Mouse (Mus musculus) heart, embryonic 16.5 days (tissue): ENCODE measurements at regions not wholly inside any gene's neighbourhood (a gene's known extent, or its start where the extent isn't known, plus 50 kb on each side); places are given as distances from the start of the nearest gene placed in this dataset.
"Not testable (repeated sequence)": the region's sequence is repeated elsewhere in the genome, so short reads cannot be mapped to it uniquely, and the experiment has no call there.

Experiments used
- ATAC-seq: fragments of 200-750 bp; cut with Nextera tagmentation; replicated peaks from 2 replicates; pipeline ENCODE4 v1.8.0; 2017; ENCODE audit warnings: moderate number of reproducible peaks; ENCODE audit not compliant: insufficient read depth, low FRiP score; ENCODE audit errors: extremely low read depth
- H3K27ac ChIP-seq: fragments of 300-500 bp; sonication (generic); 2 replicates; pipeline ENCODE4 v1.5.1; 2014; ENCODE audit warnings: mild to moderate bottlenecking, low read length, control low read depth, moderate library complexity
- H3K27me3 ChIP-seq: fragments of 300-500 bp; sonication (generic); 2 replicates; pipeline ENCODE4 v1.6.1; 2014; ENCODE audit warnings: low read length, mixed read lengths; ENCODE audit not compliant: control insufficient read depth, insufficient read depth
- H3K36me3 ChIP-seq: fragments of 300-500 bp; sonication (generic); 2 replicates; pipeline ENCODE4 v1.6.1; 2014; ENCODE audit not compliant: control insufficient read depth, insufficient read depth
- H3K4me1 ChIP-seq: fragments of 300-500 bp; sonication (generic); 2 replicates; pipeline ENCODE4 v1.6.1; 2014; ENCODE audit warnings: low read length, mixed read lengths; ENCODE audit not compliant: control insufficient read depth, insufficient read depth
- H3K4me2 ChIP-seq: fragments of 300-500 bp; sonication (generic); 2 replicates; pipeline ENCODE4 v1.6.1; 2014; ENCODE audit warnings: low read depth, mild to moderate bottlenecking, control low read depth, low read length
- H3K4me3 ChIP-seq: fragments of 300-500 bp; sonication (generic); 2 replicates; pipeline ENCODE4 v1.5.1; 2014; ENCODE audit warnings: mild to moderate bottlenecking, control low read depth, low read length
- H3K9ac ChIP-seq: fragments of 300-500 bp; sonication (generic); 2 replicates; pipeline ENCODE4 v1.6.1; 2014; ENCODE audit warnings: low read length, control low read depth
- H3K9me3 ChIP-seq: fragments of 300-500 bp; sonication (generic); replicated peaks from 2 replicates; pipeline ENCODE4 v1.6.1; 2016; ENCODE audit warnings: low read length; ENCODE audit not compliant: control insufficient read depth
- WGBS: fragments of 180-500 bp; shearing (Covaris S2); extraction: QIAGEN DNeasy Blood & Tissue Kit; methylation state at CpG from one replicate; pipeline ENCODE4 v1.1.7; 2014; 5-methylcytosine and 5-hydroxymethylcytosine counted together

DNA sequence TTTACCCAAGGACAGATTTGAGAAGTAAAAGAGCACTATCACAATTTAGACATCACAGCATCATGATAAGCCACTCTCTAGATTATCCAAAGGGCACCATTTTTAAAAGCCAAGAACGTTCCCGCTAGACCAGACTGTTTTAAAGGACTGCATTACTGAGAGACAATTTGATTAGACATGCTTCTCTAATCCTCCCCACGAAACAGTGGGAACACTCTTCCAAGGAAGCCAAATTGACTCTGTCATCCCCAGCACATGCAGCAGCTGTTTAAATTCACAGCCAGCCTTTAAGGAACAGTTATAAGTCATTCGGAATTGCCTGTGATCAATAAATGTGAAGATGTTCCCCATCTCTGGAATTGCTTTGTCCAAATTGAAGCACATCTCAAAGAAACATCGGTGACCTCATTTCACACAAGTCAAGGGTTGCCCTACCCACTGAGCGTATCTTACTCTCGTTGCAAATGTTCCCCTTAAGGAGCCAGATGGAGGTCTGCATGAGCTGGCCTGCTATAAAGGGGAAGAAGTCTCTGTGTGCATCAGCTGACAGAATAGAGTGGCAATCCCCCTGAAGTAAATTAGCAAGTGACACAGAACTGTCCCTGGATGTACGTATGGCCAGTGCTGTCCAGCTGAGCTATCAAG, 393.2 kb downstream of the Pid1 start:
- WGBS: 78% methylated on average over 8 of the region's 8 CpGs
- ATAC-seq: no peak
- no peaks in the 10 kb centered on the region for H3K4me1 ChIP-seq
- no peaks in the 10 kb centered on the region for H3K9me3 ChIP-seq
- no peak overlapping the region for H3K9ac ChIP-seq
- no peak overlapping the region for H3K4me3 ChIP-seq
- H3K27me3 ChIP-seq: no peaks in the 10 kb centered on the region
- H3K36me3 ChIP-seq: no peaks in the 10 kb centered on the region
- no peak overlapping the region for H3K4me2 ChIP-seq
- no peak overlapping the region for H3K27ac ChIP-seq

DNA sequence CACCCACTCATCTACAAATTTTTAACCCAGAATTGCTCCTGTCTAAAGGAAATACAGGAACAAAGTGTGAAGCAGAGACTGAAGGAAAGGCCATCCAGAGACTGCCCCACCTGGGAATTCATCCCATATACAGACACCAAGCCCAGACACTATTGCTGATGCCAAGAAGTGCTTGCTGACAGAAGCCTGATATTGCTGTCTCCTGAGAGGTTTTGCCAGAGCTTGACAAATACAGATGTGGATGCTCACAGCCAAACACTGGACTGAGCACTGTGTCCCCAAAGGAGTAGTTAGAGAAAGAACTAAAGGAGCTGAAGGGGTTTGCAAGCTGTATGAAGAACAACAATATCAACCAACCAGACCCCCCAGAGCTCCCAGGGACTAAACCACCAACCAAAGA, 399.3 kb downstream of the Pid1 start:
- H3K36me3 ChIP-seq, H3K27ac ChIP-seq, H3K4me3 ChIP-seq, ATAC-seq, H3K4me2 ChIP-seq, H3K4me1 ChIP-seq, H3K9ac ChIP-seq, H3K27me3 ChIP-seq, H3K9me3 ChIP-seq: not testable (repeated sequence)

DNA sequence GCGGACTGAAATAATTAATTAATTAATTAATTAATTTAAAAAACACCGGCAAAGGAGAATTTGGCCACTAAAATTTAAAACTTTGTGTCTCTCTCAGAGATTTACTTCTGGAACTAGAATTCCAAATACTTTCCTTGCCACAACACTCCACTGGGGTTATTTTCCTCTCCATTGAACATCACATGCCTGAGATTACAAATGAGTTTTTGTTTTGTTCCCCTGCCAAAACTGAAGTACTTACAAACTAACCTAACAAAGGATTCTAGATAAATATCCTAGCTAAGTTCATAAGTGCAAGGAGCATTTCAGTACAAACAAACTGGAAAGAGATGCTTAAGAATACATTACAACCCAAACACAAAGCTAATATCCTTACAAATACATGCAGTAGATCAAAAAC, 402.2 kb downstream of the Pid1 start:
- Histone ChIP-seq H3K27me3 (no peaks in the 10 kb centered on the region), H3K9ac (no peak overlapping the region), H3K4me1 (no peaks in the 10 kb centered on the region), H3K36me3 (no peaks in the 10 kb centered on the region), H3K9me3 (no peaks in the 10 kb centered on the region), H3K27ac (no peak overlapping the region), H3K4me3 (no peak overlapping the region), H3K4me2 (no peak overlapping the region)
- 91% methylated on average over 2 of the region's 2 CpGs for WGBS
- ATAC-seq: no peak

DNA sequence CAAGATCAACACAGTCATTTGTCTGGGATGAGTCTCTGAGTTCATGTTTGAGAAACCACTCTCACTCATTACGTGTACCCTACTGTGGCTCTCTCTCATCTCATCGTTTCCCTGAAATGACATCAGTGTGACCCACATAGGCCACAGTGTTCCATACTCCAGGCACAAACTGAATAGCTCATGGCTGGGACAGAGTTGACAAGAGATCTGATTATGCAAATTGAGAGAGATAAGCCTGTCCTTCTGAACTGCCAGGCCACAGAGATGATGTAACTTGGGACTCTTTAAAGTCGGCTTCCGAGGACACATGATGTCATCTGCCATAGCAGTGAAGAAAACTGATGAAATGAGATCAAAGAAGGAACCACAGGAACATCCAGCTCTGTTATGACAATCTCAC, 404.2 kb downstream of the Pid1 start:
- no peak overlapping the region for H3K27ac ChIP-seq
- no peak for ATAC-seq
- no peak overlapping the region for H3K9ac ChIP-seq
- H3K4me1 ChIP-seq: no peaks in the 10 kb centered on the region
- H3K4me2 ChIP-seq: no peak overlapping the region
- no peaks in the 10 kb centered on the region for H3K27me3 ChIP-seq
- H3K36me3 ChIP-seq: no peaks in the 10 kb centered on the region
- WGBS: 67% methylated on average over 4 of the region's 4 CpGs
- H3K4me3 ChIP-seq: no peak overlapping the region
- no peaks in the 10 kb centered on the region for H3K9me3 ChIP-seq

DNA sequence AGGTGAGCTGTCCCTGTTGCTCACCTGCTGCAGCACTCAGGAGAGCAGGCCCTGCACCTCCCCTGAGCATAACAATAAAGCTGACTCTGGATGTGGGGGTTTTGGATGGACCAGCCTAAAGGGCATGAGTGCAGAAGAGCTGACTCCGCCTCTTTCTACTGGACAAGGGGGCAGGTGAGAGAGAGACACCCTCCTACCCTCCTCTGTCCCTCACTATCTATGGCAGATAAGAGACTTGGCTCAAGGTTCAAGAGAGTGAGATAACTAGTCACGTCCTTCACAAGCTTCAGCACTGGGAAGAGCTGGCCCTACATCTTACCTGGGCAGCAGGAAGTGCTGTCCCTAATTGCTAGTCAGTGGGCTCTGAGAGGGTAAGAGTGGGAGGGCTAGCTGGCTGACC, 441.1 kb downstream of the Pid1 start:
- no peak for ATAC-seq
- 57% methylated on average over 2 of the region's 2 CpGs for WGBS
- Histone ChIP-seq H3K4me3 (no peak overlapping the region), H3K9me3 (no peaks in the 10 kb centered on the region), H3K4me2 (no peak overlapping the region), H3K9ac (no peak overlapping the region), H3K36me3 (no peaks in the 10 kb centered on the region), H3K4me1 (no peaks in the 10 kb centered on the region), H3K27me3 (no peaks in the 10 kb centered on the region), H3K27ac (no peak overlapping the region)

DNA sequence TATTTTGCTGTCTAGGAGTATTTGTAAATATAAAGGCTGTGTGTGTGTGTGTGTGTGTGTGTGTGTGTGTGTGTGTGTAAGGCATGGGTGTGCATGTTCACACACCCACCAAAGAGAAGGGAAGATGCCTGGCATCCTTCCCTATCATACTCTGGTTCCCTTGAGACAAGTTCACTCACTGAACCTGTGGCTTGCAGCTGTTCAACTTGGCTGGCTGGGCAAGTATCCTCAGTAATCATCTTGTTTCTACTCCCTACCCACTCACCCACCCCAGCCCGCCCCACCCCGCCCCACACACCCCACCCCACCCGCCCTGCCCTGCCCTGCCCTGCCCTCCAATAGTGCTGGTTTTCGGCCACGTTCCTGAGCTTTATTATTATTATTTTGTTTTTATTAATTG, 448.5 kb downstream of the Pid1 start:
- no peaks in the 10 kb centered on the region for H3K4me1 ChIP-seq
- H3K4me3 ChIP-seq: no peak overlapping the region
- H3K27ac ChIP-seq: no peak overlapping the region
- no peaks in the 10 kb centered on the region for H3K36me3 ChIP-seq
- H3K27me3 ChIP-seq: no peaks in the 10 kb centered on the region
- 59% methylated on average over 5 of the region's 5 CpGs for WGBS
- no peak for ATAC-seq
- no peaks in the 10 kb centered on the region for H3K9me3 ChIP-seq
- no peak overlapping the region for H3K9ac ChIP-seq
- H3K4me2 ChIP-seq: no peak overlapping the region

DNA sequence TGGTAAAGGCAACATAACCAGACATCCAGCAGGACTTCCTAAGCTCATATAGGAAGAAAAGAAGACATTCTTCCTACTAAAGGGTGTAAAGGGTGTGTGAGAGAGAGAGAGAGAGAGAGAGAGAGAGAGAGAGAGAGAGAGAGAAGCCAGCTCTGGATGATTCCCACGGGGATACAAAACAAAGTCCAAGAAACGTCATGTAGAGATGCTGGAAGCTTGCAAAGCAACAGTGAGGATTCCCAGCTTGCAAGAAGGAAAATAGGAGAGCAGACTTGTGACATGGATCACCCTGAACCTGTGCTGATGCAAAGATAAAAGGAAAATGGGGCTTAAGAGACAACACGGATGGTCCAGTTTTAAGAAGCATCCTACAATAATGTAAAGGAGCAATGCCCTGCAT, 456.6 kb downstream of the Pid1 start:
- Histone ChIP-seq H3K4me2 (no peak overlapping the region), H3K27ac (no peak overlapping the region), H3K4me1 (peaks cover 8% of the 10 kb centered on the region), H3K36me3 (no peaks in the 10 kb centered on the region), H3K9me3 (no peaks in the 10 kb centered on the region), H3K27me3 (no peaks in the 10 kb centered on the region), H3K9ac (no peak overlapping the region), H3K4me3 (no peak overlapping the region)
- no peak for ATAC-seq
- whole genome bisulfite sequencing: 47% methylated on average over 3 of the region's 3 CpGs

DNA sequence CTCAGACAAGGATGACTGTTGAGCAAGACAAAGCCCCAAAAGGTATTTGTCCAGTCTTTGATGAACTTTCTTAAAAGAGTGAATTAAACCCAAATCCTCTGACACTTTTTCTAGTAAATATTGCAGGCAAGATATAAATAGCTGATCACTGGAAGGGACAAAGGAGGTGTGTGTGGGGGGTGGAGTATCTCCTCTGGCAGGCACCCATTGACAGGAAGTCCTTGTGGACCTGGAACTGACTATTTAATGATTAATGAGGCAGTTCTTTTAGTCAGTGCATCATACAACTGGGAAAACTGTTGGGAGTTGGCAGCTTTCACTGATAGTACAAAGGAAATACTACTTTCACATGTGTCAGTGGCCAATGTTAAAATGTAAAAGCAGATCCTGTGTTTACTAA, 457.1 kb downstream of the Pid1 start:
- Histone ChIP-seq H3K4me2 (no peak overlapping the region), H3K27me3 (no peaks in the 10 kb centered on the region), H3K9ac (no peak overlapping the region), H3K9me3 (no peaks in the 10 kb centered on the region), H3K4me3 (no peak overlapping the region), H3K27ac (no peak overlapping the region; the same call in 1 of the 2 replicates), H3K36me3 (no peaks in the 10 kb centered on the region), H3K4me1 (peaks cover 8% of the 10 kb centered on the region)
- ATAC-seq: no peak; the same call in 1 of the 2 replicates

DNA sequence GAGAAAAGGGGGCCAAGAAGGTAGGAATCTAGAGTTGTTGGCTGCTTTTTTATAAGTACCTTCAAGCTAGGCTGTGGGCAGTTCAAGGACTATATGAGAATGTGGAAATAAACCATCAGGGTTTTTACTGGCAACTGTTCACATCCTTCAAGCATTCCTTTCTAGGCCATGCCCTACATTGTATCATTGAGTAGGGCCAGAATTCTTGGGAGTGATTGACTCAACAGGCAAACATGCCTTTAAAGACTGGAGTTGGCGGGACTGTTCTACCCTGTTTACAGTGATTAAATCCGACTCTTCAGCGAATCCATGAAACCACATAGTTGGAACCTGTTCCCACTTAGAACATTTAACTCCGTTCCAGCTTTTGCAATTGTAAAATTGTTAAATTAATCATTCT, 463.8 kb downstream of the Pid1 start:
- WGBS: 80% methylated on average over 4 of the region's 4 CpGs
- H3K27ac ChIP-seq: no peak overlapping the region
- H3K36me3 ChIP-seq: no peaks in the 10 kb centered on the region
- no peak overlapping the region for H3K4me3 ChIP-seq
- no peak for ATAC-seq
- no peaks in the 10 kb centered on the region for H3K4me1 ChIP-seq
- H3K27me3 ChIP-seq: no peaks in the 10 kb centered on the region
- no peak overlapping the region for H3K9ac ChIP-seq
- no peak overlapping the region for H3K4me2 ChIP-seq
- H3K9me3 ChIP-seq: no peaks in the 10 kb centered on the region

DNA sequence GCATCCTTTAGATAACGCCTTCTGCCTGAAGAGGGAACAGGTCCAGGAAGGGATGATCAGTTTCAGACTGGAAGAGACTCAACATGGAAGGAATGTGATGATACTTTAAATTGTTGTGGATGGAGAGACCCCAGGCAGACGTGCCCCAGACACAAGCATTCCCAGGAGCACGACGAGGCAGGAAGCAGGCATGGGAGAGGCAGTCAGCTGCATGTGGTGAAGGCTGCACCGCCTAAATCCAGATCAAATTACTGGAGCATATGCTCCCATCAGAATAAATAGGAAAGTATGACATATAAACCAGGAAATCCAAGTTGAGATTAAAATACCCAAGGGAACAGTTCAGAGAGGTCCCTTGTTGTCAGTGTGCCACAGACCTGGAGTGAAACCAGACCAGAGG, 467.3 kb downstream of the Pid1 start:
- Histone ChIP-seq H3K9me3 (no peaks in the 10 kb centered on the region), H3K4me2 (no peak overlapping the region), H3K4me3 (no peak overlapping the region), H3K27ac (no peak overlapping the region), H3K27me3 (no peaks in the 10 kb centered on the region), H3K9ac (no peak overlapping the region), H3K36me3 (no peaks in the 10 kb centered on the region), H3K4me1 (no peaks in the 10 kb centered on the region)
- WGBS: 26% methylated on average over 5 of the region's 5 CpGs
- peak; percentile 67 for ATAC-seq
